22 mouse cellular contexts compared by ENCODE assay signal in genomic region chr5:92933010-92933409, GRCm38 (mm10).
DNase-seq lines count a peak whose midpoint lies in the region; ATAC-seq lines count a peak whose summit lies in the region.
"Had no signal": no experiment of that assay in that cellular context is flagged by ENCODE, and none has a peak within 500 bp of the region (broad histone marks: within the 10 kb centered on the region; RNA-seq: fewer than 3 reads in every experiment).

No protein-coding gene starts in this region.

- H3K36me3 ChIP-seq in heart, embryonic 13.5 days, result peaks cover 43% of the 10 kb centered on the region
- H3K36me3 ChIP-seq: liver, embryonic 15.5 days had no signal

- H3K9me3 ChIP-seq in heart, embryonic 13.5 days, result no peaks in the 10 kb centered on the region
- H3K9me3 ChIP-seq: embryonic facial prominence, embryonic 10.5 days; hindbrain, embryonic 10.5 days; liver, embryonic 15.5 days had no signal

- peak overlapping the region; percentile 50 for H3K4me2 ChIP-seq in heart, embryonic 13.5 days
- H3K4me2 ChIP-seq: liver, embryonic 15.5 days; midbrain, embryonic 11.5 days had no signal

- 19% methylated on average over 10 of the region's 10 CpGs for WGBS in heart, embryonic 13.5 days

- peak; percentile 23 for DNase-seq in adrenal gland, adult 2 months
- no peak for DNase-seq in adrenal gland, postnatal 4 days (ENCODE audit: low spot score in 2 of 2)
- no peak for DNase-seq in heart, postnatal 36 days
- DNase-seq in brain, adult 2 months (ENCODE audit: low read depth, low spot score), result peak; percentile 45
- DNase-seq in lung, postnatal 36 days, result peak; percentile 49
- DNase-seq in urinary bladder, postnatal 25 days (ENCODE audit: low spot score), result no peak
- no peak for DNase-seq in testis, postnatal 14 days (ENCODE audit: low spot score)
- DNase-seq: cerebellum, adult 11 months; cerebellum, postnatal 25 days; forebrain, postnatal 0 days; gastrocnemius, postnatal 10 days; kidney, adult 9 months; kidney, postnatal 36 days; thymus, postnatal 4 days had no signal

- H3K4me3 ChIP-seq in heart, embryonic 13.5 days, result no peak overlapping the region
- H3K4me3 ChIP-seq: embryonic facial prominence, embryonic 10.5 days; erythroblast, embryonic 14.5 days; hindbrain, embryonic 10.5 days; liver, embryonic 15.5 days had no signal

- ATAC-seq in heart, embryonic 13.5 days (ENCODE audit: extremely low read depth, insufficient number of reproducible peaks, low FRiP score, low TSS enrichment), result no peak
- ATAC-seq: activated CD4-positive, CD25-positive, alpha-beta regulatory T cell, adult 4 months; forebrain, postnatal 0 days had no signal

- peak overlapping the region; percentile 85 for H3K27ac ChIP-seq in heart, embryonic 13.5 days (replicated peaks)
- H3K27ac ChIP-seq: embryonic facial prominence, embryonic 10.5 days; hindbrain, embryonic 10.5 days; liver, embryonic 15.5 days; macrophage had no signal

- no peaks in the 10 kb centered on the region for H3K27me3 ChIP-seq in heart, embryonic 13.5 days (replicated peaks)
- H3K27me3 ChIP-seq: liver, embryonic 15.5 days had no signal

- intact Hi-C loops in heart, postnatal 36 days (cut with DNase I), result loop anchor here (10.0 kb wide), 1 partner anchor 428 kb away; the partner anchor contains the start of gene Scarb2

- H3K4me1 ChIP-seq in heart, embryonic 13.5 days, result peaks cover 80% of the 10 kb centered on the region
- H3K4me1 ChIP-seq: liver, embryonic 15.5 days had no signal

- peak overlapping the region; percentile 51; the same call in 1 of the 2 replicates for H3K9ac ChIP-seq in heart, embryonic 13.5 days
- H3K9ac ChIP-seq: forebrain, postnatal 0 days; liver, embryonic 15.5 days had no signal

Comparison
In these comparisons a context has a peak if more than half of its experiments do, and no peak if none do; other contexts are left out.
1. DNase-seq: peak in adrenal gland, adult 2 months (single experiment), brain, adult 2 months (single experiment) and lung, postnatal 36 days (single experiment); none in adrenal gland, postnatal 4 days (0 of 2), heart, postnatal 36 days (0 of 2), urinary bladder, postnatal 25 days (single experiment) and testis, postnatal 14 days (single experiment).